Mouse (Mus musculus) heart, postnatal 0 days (tissue): Measurements from ENCODE around the gene Smco3. TPM values are rescaled to one million over a fixed set of nuclear protein-coding genes. Genes with fewer than 3 reads are reported as not detected.
"Not testable (repeated sequence)": the region's sequence is repeated elsewhere in the genome, so short reads cannot be mapped to it uniquely, and the experiment has no call there.

Source experiments
- ATAC-seq: fragments of 200-750 bp; cut with Nextera tagmentation; 2 replicates; pipeline ENCODE4 v1.8.0; 2017; ENCODE audit warnings: low read depth, moderate number of reproducible peaks, moderate library complexity; ENCODE audit not compliant: insufficient read depth
- DNase-seq: peaks from one replicate; pipeline ENCODE4 v3.0.0-alpha.2; 2016; ENCODE audit warnings: low spot score
- H3K27ac ChIP-seq: fragments of 300-500 bp; sonication (generic); 2 replicates; pipeline ENCODE4 v1.5.1; 2014; ENCODE audit warnings: low read depth, mild to moderate bottlenecking
- H3K27me3 ChIP-seq: fragments of 300-500 bp; sonication (generic); 2 replicates; pipeline ENCODE4 v1.6.1; 2014; ENCODE audit warnings: low read length, mixed read lengths; ENCODE audit not compliant: control insufficient read depth, insufficient read depth
- H3K36me3 ChIP-seq: fragments of 300-500 bp; sonication (generic); replicated peaks from 2 replicates; pipeline ENCODE4 v1.6.1; 2014; ENCODE audit warnings: low read length, mixed read lengths; ENCODE audit not compliant: control insufficient read depth, insufficient read depth
- H3K4me1 ChIP-seq: fragments of 300-500 bp; sonication (generic); 2 replicates; pipeline ENCODE4 v1.6.1; 2014; ENCODE audit warnings: antibody characterized with exemption; ENCODE audit not compliant: control insufficient read depth, insufficient read depth
- H3K4me2 ChIP-seq: fragments of 300-500 bp; sonication (generic); 2 replicates; pipeline ENCODE4 v1.6.1; 2014; ENCODE audit warnings: low read depth, mild to moderate bottlenecking, low read length, moderate library complexity
- H3K4me3 ChIP-seq: fragments of 300-500 bp; sonication (generic); 2 replicates; pipeline ENCODE4 v1.5.1; 2014; ENCODE audit warnings: low read depth, low read length
- H3K9ac ChIP-seq: fragments of 300-500 bp; sonication (generic); replicated peaks from 2 replicates; pipeline ENCODE4 v1.6.1; 2014; ENCODE audit warnings: low read depth, low read length, mixed read lengths
- H3K9me3 ChIP-seq: fragments of 300-500 bp; sonication (generic); replicated peaks from 2 replicates; pipeline ENCODE4 v1.6.1; 2016; ENCODE audit warnings: low read length; ENCODE audit not compliant: control insufficient read depth
- CTCF ChIP-seq: IDR thresholded peaks from 2 replicates; pipeline ENCODE4 v1.5.1; 2016; ENCODE audit warnings: antibody characterized with exemption, control low read depth, low read depth
- EP300 ChIP-seq: IDR thresholded peaks from 2 replicates; pipeline ENCODE4 v1.6.1; 2016; ENCODE audit warnings: antibody characterized with exemption, low read depth
- WGBS: fragments of 180-500 bp; shearing (Covaris S2); extraction: QIAGEN DNeasy Blood & Tissue Kit; methylation state at CpG from one replicate; pipeline ENCODE4 v1.1.7; 2014; 5-methylcytosine and 5-hydroxymethylcytosine counted together
- polyA plus RNA-seq: library from polyadenylated mRNA; unstranded; fragments of >200 nt; fragmentation: Nextera tagmentation; extraction: Ambion mirVana; gene quantifications from 2 replicates; pipeline ENCODE4 v1.2.1, GENCODE M21; 2015
- total RNA-seq: library from RNA; depleted of rRNA; stranded (reverse); fragments of >200 nt; gene quantifications from 2 replicates; pipeline ENCODE4 v1.2.3, GENCODE M21; 2014; ENCODE audit warnings: low replicate concordance

Smco3 gene
- total and polyA plus RNA-seq, 2 experiments from 2014 or later: not detected

DNA sequence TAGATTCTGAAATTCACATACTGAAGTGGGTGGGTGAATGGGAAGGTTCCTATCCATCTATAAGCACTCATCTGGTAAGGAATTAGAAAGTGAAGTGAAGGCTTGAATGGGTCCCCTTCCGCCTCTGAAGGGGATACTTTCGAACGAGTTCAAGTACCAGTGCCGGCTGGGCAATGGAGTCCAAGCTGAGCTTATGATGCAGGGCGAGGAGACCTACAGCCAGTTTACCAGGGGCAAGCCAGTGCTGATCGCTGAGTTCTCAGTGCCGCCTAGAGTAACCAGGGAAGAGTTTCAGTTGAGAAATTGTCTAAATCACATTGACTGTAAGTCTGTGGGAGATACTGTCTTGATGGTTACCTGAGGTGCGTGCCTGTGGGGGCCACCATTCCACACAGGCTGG lies 34.5 kb downstream of the Smco3 start:
- Histone ChIP-seq H3K27ac (no peak overlapping the region), H3K9ac (no peak overlapping the region), H3K9me3 (no peaks in the 10 kb centered on the region), H3K27me3 (no peaks in the 10 kb centered on the region), H3K4me1 (peaks cover 4% of the 10 kb centered on the region; the same call in 1 of the 2 replicates), H3K36me3 (no peaks in the 10 kb centered on the region), H3K4me2 (no peak overlapping the region), H3K4me3 (no peak overlapping the region)
- no peak for DNase-seq
- TF ChIP-seq CTCF: no peak
- TF ChIP-seq EP300: no peak
- 88% methylated on average over 8 of the region's 8 CpGs for WGBS
- no peak for ATAC-seq

DNA sequence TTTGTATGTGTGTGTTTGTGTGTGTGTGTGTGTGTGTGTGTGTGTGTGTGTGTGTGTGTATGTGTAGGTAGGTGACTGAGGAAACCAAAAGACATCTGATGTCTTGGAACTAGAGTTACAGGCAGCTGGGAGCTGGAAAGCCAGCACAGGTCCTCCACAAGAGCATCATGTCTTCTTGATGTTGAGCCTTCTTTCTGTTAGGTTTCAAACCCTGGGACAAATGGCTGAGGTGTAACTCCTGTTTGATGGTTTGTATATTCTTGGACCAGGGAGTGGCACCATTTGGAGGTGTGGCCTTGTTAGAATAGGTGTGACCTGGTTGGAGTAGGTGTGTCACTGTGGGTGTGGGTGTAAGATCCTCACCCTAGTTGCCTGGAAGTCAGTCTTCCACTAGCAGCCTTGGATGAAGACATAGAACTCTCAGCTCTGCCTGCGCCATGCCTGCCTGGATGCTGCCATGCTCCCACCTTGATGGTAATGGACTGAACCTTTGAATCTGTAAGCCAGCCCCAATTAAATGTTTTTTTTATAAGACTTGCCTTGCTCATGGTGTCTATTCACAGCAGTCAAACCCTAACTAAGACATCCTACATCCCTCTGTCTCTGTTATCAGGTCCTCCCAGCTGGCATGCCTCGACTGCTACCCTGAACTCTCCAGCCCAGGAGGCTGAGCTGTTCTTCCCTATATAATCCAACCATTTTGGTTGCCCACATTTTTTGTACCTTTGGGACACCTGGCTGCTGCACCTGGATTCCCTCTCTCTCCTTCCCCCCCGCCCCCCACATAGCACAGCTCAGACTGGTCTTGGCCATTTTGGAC lies 37.2 kb downstream of the Smco3 start:
- H3K4me1 ChIP-seq: peaks cover 11% of the 10 kb centered on the region; the same call in 1 of the 2 replicates
- not testable (repeated sequence) for H3K36me3 ChIP-seq, H3K27me3 ChIP-seq, DNase-seq, ATAC-seq, H3K9me3 ChIP-seq, H3K4me3 ChIP-seq, H3K9ac ChIP-seq, H3K27ac ChIP-seq, H3K4me2 ChIP-seq
- 76% methylated on average over 3 of the region's 3 CpGs for WGBS

GRCm38 (mm10) chr6:136795850-136796249 lies 39.4 kb downstream of the Smco3 start:
- TF ChIP-seq EP300: no peak
- TF ChIP-seq CTCF: no peak

GRCm38 (mm10) chr6:136795110-136795509 lies 40.1 kb downstream of the Smco3 start:
- Histone ChIP-seq H3K27ac (no peak overlapping the region), H3K4me1 (peaks cover 12% of the 10 kb centered on the region; the same call in 1 of the 2 replicates), H3K4me2 (no peak overlapping the region), H3K4me3 (no peak overlapping the region), H3K9me3 (no peaks in the 10 kb centered on the region), H3K27me3 (no peaks in the 10 kb centered on the region), H3K36me3 (no peaks in the 10 kb centered on the region), H3K9ac (no peak overlapping the region)
- WGBS: 71% methylated on average over 1 of the region's 1 CpGs
- ATAC-seq (no peak), DNase-seq (no peak)
- TF ChIP-seq EP300 (no peak), CTCF (no peak)

More at GRCm38 (mm10) chr6:136795850-136796249, 39.4 kb downstream of the Smco3 start:
- DNase-seq: no peak
- Histone ChIP-seq H3K9me3 (no peaks in the 10 kb centered on the region), H3K27me3 (no peaks in the 10 kb centered on the region), H3K27ac (no peak overlapping the region), H3K4me1 (peaks cover 12% of the 10 kb centered on the region; the same call in 1 of the 2 replicates), H3K36me3 (no peaks in the 10 kb centered on the region), H3K4me2 (no peak overlapping the region), H3K9ac (no peak overlapping the region), H3K4me3 (no peak overlapping the region)
- no peak for ATAC-seq
- WGBS: 64% methylated on average over 6 of the region's 6 CpGs

DNA sequence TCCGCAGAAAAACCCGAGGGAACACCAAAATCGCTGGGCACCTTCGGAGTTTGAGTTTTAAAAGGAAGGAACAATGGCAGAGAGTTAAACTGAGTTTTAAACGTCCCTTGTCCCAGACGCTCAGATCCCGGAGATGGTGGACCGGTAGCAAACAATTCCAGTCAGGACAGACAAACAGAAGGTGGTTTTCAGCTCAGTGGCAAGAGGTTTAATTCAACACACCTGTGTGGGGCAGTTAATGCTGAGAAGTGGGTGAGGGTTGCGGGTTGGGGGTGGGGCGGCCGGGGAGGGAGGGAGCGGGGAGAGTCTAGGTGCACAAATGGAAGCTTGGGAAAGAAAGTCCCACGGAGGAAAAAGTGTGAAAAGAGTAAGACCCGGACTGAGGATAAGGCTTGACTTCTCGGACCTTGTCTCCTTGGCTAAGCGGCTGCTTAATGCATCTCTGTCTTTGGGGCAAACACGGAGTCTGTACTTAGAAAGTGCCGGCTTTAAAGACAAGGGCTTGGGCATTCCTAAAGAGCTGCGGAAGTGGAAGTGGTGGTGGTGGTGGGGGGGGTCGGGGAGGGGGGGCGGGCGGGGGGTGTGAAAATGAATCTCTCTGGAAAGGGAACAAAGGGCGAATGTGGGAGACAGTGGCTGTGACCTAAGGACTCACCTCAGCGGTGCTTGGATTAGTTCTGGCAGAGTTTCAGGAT lies 41.3 kb downstream of the Smco3 start:
- H3K4me1 ChIP-seq: peaks cover 12% of the 10 kb centered on the region; the same call in 1 of the 2 replicates
- TF ChIP-seq EP300 (no peak), CTCF (no peak)
- H3K9me3 ChIP-seq: no peaks in the 10 kb centered on the region
- no peaks in the 10 kb centered on the region for H3K27me3 ChIP-seq
- H3K4me2 ChIP-seq: peak overlapping the region; percentile 78
- DNase-seq: no peak
- no peaks in the 10 kb centered on the region for H3K36me3 ChIP-seq
- peak overlapping the region; percentile 43 for H3K4me3 ChIP-seq
- H3K9ac ChIP-seq: peak overlapping the region; percentile 46; the same call in 1 of the 2 replicates
- H3K27ac ChIP-seq: no peak overlapping the region
- ATAC-seq: peak; percentile 33
- under 1% methylated on average over 24 of the region's 24 CpGs for WGBS
